Mouse (Mus musculus) heart, adult 11 months (tissue): ENCODE data around the gene Smtnl1.
A peak's percentile ranks its signal among the peaks of the same experiment; 100 is the strongest.
"Not testable (repeated sequence)": the region's sequence is repeated elsewhere in the genome, so short reads cannot be mapped to it uniquely, and the experiment has no call there.

ENCODE experiments used
- DNase-seq: peaks from one replicate; pipeline ENCODE4 v3.0.0; 2022

The Smtnl1 gene

DNA sequence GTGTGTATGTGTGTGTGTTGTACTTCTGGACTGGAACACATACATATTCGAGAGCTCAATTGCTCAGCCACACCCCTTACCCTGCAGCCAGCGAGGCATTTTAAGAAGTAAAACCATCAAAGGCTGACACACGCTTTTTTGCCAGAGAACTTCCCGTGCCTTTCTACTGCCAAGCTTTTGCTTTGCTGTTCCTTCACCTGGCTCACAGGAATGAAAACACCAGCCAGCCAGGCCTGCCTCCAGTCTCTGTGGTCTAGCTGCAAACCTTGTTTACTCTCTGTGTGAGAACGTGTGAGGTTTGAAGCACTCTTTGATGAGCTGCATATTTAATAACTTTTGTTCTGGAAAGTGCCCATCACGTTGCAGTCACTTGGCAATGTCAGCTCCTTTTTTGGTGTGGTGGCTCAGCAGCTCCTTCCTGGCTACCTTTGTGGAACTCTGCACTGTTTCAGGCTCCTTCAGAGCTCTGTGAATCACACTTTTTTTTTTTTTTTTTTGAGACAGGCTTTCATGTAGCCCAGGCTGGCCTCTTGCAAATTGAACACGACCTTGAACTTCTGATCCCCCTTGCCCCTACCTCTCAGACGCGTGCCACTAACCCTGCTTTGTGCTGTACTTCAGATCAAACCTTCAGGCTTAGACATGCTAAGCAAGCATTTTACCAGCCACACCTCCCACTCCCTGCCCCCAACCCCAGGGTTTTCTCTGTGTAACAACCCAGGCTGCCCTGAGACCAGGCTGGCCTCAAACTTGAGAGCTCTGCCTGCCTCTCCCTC lies 15.6 kb upstream of the Smtnl1 start:
- no peak for DNase-seq

DNA sequence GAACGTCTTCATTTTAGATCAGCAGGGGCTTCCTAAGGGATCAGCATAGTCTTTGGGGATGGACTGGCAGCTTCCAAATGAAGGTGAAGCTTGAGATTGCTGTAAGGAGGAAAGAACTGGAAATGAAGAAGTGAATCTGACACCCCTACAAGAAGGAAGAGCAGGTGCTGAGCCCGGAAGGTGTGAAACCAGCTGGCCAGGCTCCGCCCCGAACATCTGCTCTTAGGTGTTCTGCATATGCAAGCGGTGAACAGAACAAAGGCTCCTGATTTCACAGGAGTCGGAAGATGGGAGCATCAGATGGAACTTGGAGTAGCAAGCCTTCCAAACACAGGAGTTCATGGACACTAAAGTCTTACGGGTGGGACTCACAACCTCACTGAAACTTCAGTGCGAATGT lies 14.7 kb upstream of the Smtnl1 start:
- no peak for DNase-seq

DNA sequence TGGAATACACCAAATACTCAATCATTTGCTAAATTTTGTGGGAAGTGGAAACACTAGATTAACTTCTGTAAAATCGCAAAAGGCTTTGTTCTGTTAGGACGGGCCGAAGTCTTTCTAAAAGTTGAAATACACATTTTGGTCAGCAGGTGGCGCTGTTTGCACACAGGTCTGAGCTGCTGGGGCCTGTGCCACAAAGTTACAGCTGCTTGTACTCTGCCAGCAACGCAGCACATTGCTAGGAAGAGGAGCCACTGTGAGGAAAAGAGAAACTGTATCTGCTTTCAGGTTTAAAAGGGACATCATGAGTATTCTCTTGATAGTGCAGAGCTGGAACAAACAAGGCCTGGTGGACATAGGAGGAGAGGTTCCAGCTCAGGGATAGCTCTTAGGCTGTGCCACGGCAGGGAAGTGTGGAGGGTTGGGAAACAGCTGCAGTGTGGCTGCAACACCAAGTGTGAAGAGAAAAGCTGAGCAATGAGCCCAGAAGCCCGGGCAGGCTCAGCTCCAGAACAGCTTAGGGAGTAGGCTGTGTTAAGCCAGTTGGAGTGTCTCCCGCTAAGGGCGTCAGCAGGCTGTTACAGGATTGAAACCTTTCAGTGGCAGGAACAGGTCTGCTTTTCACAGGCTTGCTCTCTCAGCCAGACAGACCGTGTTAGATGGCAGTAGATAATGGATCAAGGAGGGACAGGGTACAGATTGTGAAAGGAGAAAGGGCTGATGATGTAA lies 9.4 kb upstream of the Smtnl1 start:
- peak; percentile 99 for DNase-seq

DNA sequence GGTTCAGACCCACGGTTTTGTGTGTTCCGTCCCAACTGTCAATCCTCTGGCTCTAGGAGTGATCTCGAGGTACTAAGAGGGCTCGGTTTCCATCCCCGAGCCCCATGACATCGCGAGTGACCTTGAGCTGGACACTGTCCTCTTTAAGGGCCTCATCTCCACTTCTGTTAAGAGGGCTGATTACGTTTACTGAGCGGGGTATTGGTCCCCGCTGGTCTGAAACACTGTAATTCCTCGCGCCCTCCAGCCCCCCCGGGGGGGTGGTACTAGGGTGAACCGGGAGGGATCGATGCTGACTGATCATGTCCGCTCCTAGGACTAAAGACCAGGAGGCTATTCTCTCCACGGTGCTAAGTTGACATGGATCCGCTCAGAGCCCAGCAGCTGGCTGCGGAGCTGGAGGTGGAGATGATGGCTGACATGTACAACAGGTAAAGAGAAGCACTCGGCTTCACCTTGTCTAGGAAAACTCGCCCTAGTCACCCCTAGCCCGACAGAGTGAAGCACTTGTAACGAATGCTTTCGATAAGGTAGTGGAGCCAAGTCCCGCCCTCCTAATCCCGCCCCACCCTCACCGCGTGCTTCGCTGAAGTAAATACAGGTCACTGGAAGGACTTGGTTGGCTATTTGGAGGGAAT lies 5.0 kb upstream of the Smtnl1 start:
- peak; percentile 94 for DNase-seq

DNA sequence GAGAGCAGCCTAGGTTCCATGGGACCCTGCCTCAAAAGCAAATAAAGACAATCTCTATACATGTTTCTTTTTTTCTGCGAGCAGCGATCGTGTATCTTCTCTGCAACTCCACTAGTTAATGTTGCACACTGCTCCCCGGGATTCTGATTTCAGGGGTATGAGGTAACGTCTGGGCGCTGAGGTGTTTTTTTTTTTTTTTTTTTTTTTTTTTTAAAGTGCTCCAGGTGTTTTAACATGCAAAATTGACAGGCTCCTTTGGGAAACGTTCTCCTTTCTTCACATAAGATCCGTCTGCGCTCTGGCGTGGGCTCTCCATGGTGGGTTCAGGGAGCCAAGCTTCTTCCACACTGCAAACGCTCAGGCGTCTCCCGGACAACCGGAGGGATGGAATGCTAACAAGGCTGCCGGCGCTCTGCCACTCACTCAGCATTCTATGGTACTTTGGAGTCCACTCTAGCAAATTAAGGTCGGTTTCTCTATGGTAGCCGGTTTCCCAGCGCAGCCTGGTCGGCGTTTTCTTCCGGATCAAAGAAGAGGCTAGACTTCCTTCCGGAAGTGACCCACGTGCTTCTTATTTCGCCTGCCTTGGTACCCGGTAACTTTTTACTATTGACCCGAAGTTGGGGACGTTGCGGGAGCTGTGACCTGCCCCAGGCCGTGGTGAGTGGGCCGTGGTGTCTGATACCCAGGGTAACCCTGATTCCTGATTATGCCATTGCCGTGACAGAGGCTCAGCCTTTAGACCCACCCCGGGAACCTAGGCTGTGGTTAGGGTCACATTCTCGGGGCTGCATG lies 4.2 kb upstream of the Smtnl1 start, which contains the start of gene Timm10:
Gene Timm10, plus strand, starts transcription at position 510 of the 795 bp plus-strand sequence.
- DNase-seq: peak; percentile 99

DNA sequence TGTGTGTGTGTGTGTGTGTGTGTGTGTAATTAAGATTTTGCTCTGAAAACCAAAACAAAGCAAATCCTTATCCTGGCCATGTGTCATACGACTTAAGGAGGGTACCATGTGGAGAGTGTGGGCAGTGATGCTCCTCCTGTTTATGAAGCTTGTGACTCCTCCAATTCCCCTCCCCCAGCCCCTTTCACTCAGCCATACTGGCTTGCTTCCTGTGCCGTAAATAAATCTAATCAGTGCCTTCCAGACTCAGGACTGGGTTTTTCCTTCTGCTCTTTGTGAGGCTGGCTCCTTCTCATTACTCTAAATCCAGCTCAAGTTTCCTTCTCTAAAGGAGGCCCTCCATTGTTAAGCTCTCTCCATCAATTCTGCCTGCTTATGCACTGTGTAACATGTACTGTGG lies 785 bp upstream of the Smtnl1 start:
- no peak for DNase-seq

DNA sequence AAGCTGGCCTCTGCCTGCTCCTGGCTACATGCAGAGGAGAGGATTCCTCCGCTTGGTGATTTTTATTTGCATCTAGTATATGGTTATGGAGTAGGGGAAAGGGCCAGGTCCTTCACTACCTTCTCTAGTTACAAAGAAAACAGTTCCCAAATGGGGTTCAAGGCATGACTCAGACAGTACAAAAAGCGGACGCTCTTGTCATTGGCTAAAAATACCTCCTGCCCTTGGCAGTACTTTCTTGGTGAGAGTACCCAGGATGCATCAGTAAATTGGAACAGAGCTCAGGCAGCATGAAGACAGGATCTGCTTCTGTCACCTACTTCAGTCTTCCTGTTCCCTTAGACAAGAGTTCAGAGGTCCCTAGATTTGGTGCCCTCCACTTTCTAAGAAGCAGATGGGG lies 2.6 kb downstream of the Smtnl1 start:
- no peak for DNase-seq

DNA sequence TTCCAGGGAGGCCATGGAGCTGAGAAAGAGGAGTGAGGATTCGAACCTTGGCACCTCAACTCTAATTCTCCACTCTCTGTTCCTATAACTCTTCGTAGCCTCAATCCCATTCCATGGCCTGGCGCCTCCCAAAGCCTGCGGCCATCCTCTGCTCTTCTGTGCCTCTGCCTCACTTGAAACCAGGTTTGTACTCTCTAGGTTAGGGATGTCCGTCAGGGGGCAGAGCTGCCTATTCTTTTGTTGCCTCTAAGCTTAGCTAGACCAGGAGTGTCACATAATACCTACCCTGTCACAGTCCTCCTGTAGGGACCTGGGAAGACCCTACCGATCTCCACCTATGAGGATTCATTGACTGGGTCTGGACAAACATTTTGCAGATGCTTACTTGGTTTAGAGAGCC lies 9.8 kb downstream of the Smtnl1 start:
- DNase-seq: no peak

DNA sequence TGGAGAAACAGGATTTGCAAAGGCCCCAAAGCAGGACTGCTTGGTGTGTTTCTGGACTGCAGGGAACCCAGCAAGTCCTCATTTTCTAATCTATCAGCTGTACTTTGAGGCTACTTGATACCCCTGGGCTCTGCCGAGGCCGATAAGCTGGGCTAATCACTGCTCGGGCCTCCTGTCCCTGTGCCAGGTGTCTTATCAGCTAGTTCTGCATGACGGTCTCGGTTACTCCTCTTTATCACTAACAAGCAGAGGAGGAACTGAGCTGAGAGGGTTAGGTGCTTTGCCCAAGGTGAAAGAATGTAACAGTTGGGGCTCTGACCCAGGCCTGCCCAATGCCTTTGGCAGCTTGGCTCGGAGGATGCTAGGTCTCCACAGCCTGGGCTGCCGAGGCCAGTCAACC lies 10.6 kb downstream of the Smtnl1 start:
- DNase-seq: peak; percentile 93

DNA sequence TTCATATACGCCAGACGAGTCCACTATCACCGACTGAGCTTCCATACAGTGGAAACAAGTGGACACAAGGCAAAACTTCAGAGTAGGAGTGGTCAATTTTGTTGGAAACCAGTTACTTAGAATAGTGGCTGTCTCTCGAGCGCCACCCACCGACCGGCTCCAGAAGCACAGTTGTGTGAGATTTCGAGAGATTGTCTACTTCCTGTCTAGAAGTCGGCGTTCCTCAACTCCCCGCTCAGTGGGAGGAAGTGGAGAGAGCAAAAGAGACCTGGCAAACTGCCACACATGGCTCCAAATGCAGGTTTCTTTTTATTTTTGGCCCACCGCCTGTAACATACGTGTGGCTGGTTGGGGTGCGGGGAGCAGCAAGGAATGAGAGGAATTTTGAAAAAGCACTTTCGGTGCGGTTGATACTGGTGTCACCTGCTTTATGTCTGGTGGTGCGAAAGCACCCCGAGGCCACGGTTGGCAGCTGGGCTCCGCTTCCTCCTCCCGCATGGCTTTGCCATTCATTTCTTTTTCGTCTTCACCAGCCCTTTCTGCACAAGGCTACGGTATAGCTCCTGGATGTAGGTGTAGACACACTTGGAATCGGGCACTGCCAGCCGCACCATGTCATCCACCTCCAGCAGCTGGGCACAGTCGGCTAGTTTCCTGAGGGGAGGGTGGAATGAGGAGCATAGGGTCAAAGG lies 11.4 kb downstream of the Smtnl1 start:
- DNase-seq: peak; percentile 98

DNA sequence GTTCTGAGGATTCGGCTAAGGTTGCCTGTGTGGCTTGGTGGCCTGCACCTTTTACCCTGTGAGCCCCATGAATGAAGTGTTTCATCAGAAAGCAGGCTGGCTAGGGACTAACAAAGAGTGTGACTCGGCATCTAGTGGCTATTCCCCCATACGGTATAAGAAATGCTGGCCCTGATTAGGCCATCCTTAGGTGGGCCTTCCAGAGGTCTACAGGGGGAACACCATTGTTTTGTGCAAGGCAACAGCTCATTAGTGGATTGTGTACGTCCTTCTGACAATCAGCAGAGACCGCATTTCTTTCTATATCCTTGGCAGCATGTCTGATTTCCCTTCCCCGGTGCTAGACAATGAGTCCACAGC lies 11.9 kb downstream of the Smtnl1 start:
- DNase-seq: no peak

DNA sequence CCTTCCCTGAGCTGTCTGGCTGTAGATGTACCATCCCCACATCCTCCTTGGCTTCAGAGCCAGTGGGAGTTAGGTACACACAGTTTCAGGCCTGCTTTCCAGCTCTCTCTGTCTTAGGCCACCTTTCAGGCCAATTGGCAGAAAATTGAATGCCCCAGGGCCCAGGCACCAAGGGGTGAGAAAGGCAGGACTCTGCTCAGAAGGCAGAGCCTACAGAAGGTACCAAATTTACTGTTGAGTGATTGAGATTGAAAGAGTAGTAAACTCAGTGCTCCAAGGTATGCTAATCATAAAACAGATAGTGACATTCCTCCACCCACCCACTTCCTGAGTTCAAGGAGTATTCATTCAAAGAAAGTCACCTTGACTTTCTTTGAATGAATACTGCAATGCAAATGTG lies 13.1 kb downstream of the Smtnl1 start:
- DNase-seq: no peak

DNA sequence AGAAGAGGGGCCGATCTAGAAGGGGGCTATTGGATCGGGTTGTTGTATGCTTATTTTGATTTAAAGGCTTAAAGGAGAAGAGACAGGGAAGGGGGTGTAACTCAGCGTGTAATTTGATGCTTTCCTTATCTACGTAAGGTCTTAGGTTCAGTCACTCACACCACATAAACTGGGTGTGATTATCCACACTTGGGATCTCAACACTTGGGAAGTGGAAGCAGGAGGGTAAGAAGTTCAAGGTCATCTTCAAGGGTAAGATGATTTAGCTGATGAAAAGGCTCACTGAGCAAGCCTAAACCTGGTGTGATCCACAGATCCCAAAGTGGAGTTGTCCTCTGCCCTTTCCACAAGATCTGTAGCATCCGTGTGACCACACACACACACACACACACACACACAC lies 15.9 kb downstream of the Smtnl1 start:
- no peak for DNase-seq

DNA sequence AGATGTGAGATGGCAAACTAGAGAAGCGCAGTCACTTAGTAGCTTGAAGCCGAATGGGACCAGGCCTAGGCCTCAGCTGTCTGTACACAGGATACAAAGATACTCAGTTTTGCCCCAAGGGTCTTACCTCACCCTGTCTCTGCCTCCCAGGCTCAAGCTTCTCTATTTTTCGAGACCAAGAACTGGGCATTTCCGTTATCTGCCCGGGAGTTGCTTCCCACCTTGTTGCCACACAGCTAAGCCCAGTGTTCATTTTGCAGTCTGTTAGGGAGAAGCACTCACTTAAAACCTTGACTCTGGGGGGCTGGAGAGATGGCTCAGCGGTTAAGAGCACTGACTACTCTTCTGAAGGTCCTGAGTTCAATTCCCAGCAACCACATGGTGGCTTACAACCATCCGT lies 18.5 kb downstream of the Smtnl1 start:
- no peak for DNase-seq

DNA sequence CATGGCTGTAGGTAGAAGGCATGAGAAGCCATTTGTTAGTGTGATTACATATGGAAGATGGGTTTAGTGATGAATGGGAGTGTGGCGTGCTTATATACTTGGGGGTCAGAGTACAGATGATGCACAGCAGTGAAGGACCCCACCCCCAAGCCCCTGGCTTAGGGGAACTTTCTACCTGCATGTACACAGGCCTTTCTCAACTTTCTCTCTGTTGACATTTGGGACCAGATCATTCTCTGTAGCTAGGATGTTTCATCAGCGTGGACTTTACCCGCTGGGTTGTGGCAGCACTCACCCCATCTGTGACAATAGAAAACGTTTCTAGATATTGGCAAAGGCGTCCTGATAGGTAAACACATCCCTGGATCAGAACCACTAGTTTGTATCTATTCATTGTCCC lies 21.2 kb downstream of the Smtnl1 start:
- not testable (repeated sequence) for DNase-seq

DNA sequence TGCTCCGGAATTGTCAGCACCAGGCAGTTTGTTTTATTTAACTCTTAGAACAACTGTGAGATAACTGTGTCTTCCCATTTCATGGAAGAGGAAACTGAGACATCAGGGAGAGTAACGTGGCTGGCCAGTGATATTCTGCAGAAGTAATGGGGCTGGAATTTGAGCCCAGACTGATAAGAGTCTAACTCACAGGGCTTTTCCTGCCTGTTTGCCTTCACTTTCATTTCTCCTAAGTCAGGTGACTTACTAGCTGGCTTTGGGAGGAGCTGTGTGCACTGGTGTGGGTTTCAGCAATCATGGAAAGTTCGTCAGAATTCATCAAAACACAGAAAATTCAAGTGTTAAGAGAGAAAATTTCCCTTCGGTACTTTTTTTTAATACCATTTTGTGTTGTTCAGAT lies 22.1 kb downstream of the Smtnl1 start:
- DNase-seq: no peak

DNA sequence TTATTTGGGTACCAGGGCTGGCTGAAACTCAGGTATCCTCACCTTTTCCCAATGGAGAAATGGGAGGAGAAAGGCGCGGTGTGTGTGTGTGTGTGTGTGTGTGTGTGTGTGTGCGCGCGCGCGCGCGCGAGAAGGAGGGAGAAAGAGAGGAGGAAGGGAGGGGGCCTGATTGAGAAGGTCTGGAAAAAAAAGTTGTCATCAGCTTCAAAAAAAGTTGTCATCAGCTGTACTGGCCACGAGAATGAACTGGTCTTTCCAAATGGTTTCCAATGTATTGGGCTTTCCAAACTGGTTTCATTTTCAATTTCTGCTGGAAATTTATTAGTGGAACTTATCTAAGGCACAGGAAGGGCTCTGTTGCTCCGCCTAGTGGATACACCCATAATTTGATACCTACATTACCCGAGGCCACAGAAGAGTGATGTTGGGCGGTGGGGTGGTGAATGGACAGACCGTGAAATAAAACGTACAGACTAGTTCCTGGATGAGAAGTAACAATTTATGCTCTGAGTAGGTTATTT lies 23.4 kb downstream of the Smtnl1 start:
- DNase-seq: peak; percentile 97

DNA sequence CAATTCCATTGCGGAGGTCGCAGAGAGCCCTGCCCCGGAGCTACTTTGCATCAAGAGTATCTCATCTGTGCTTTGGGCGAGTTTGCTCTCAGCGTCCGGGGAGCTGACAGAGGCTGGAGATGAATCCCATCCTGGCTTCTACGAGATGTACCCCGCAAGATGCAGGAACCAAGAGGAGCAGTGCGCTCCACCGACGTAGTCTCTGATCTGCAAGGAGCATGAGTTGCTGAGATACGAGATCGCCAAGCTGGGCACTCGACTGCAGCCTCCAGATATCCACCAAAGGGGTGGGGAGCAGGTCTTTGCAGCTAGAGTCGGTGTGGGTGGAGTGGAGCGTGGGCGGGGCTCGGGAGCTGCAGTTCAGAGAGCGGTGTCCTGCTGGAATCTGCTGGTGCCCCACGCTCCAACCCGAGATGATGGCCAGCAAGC lies 23.9 kb downstream of the Smtnl1 start, which contains the start of gene Ube2l6:
Gene Ube2l6, plus strand, starts transcription at position 336 of the 429 bp plus-strand sequence.
- peak; percentile 98 for DNase-seq

DNA sequence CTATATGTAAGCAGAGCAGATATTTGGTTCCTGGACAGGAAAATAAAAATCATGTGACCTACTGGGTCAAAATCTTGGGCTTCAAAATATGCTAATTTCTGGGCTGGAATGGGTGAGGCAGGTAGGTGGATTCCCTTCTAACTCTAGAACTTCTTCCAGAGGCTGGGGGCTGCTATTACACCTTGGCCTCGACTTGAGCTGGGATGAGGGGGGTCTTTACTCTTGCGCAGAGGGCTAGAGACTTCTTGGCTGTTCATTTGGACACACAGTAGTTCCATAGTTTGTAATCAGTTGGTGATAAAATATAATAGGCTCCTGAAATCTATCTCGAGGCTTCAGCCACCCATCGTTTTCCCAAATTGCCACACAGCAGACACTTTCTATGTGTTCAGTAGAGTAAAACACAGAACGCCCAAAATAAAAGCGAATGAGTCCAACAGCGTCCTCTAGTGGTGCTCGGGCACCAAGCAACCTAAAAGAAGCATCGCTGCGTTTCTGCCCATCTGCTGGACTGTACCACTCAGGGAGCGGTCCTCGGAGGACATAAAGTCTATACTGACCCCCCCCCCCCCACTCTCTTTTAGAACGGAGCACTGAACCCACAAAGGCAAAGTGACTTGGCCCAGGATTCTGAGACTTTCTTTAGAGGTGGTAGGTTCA lies 24.5 kb downstream of the Smtnl1 start:
- DNase-seq: peak; percentile 96

DNA sequence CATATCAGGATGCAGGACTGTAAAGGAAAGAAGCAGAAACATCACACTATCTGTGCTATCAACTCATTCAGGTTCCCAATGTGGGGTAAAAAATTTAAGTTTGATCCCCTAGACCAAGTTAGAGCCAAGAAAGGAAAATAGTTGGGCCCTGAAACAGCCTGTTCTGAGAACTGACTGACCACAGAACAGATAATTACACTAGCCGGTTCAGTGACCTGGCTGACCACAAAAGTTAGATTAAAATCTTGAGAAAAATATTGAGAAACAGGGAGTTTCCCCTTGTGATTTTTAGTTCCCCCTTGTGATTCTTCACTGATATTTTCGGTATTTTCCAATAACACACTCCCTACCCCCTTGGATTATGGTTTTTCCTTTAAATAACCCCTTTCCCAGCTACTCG lies 28.6 kb downstream of the Smtnl1 start:
- DNase-seq: no peak

DNA sequence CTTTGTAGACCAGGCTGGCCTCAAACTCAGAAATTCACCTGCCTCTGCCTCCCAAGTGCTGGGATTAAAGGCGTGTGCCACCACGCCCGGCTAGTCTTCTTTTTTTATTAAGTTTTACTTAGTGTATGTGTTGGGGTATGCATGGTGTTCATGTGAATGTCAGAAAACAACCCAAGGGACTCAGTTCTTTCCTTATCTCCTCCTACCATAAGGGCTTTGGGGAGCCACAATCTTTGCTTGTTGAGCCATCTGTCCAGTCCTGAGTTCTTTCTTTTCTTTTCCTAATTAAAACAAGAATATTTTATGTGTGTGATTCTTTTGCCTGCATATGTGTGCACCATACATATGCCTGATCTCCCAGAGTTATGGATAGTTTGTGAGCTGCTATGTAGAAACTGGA lies 29.3 kb downstream of the Smtnl1 start:
- no peak for DNase-seq

DNA sequence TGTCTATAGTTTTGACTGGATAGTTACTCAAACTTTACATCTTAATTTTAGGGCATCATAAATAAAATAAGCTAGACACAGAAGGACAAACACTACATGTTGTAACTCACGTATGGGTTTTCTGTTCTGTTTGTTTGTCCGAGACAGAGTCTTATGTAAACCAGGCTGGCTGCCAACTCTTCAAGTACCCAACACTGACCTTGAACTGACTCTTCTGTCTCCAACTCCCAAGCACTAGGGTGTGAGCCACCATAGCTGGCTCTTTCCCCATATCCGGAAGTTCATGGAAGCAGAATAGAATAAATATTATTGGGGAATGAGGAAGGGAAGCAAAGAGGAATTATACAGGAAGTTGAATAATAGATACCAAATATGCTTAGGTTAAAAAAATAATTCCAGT lies 29.9 kb downstream of the Smtnl1 start:
- peak; percentile 93 for DNase-seq
